Mouse (Mus musculus): ENCODE measurements around the gene Cdk5rap3. TPM values are rescaled to one million over a fixed set of nuclear protein-coding genes. Genes with fewer than 3 reads are reported as not detected.

The Cdk5rap3 gene
- polyA plus RNA-seq, 1 experiment from 2014 or later, result 49.0 TPM

DNA sequence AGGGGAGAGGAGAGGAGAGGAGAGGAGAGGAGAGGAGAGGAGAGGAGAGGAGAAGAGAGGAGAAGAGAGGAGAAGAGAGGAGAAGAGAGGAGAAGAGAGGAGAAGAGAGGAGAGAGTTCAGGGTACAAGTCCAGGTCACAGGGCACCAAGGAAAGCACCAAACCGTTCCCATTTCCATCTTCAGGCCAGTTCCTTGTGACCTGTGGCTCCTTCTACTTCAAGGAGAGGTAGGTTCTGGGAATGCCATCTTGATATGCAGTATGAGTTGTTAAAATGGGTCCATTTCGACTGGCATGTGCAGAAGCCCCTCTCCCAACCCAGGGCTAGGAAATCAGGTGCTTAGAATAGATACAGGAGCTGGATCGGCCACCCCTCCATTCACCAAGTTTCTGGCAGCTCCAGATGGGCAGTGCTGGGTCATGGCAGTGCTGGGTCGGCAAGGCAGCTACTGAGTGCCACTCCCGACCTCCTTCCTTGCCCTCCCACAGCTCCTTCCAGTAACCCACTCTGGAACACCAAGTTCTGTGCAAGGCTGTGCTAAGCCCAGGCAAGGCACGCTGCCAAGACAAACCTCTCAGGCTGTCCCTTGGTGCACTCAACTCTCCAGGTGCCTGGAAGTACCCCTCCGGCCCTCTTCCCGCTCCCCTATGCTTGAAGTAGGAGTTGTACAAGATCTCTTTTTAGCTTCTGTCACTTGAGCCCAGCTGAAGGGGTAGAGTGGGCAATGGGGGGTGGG is 15.2 kb upstream of the Cdk5rap3 start:
- H3K4me1 ChIP-seq, result peaks cover 97% of the 10 kb centered on the region
- no peak overlapping the region for H3K4me3 ChIP-seq
- no peaks in the 10 kb centered on the region for H3K9me3 ChIP-seq (replicated peaks)
- H3K4me2 ChIP-seq, result 0 out of 2 replicates have a peak overlapping the region, but pooled peaks have one; percentile 13
- H3K27ac ChIP-seq, result peak overlapping the region; percentile 65
- WGBS (ENCODE audit: insufficient replicate concordance), result 60% methylated on average over 8 of the region's 8 CpGs
- H3K36me3 ChIP-seq, result peaks cover 15% of the 10 kb centered on the region
- H3K9ac ChIP-seq, result peak overlapping the region; percentile 12; the same call in 1 of the 2 replicates
- peaks cover 15% of the 10 kb centered on the region for H3K27me3 ChIP-seq (replicated peaks)
- ATAC-seq, result no peak

DNA sequence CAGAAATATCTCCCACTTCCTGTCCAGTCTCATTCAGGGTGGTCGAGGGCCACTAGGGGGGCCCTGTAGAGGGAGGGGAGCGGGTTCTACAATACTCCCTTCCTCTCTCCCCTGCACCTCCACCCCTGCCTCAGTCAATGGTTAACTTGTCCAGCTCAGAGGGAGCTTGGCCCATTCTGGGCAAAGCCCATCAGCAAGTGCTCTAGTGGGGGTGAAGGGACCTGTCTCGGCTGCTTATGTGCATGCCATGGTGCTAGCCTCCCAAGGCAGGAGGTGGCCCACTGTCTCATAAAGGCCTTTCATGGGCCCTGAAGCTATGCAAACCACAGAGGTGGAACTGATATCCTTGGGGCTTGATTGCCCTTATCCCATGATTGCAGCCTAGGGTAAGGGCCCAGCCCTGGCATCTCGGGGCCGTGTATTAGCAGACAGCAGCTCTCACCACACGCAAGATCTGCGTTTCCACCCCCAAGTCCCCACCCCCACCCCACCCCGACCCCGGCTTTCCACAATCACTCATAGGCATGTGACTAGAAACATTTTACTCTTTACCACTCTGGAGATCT is 13.6 kb upstream of the Cdk5rap3 start:
- 29% methylated on average over 9 of the region's 9 CpGs for WGBS (ENCODE audit: insufficient replicate concordance)
- ATAC-seq, result peak; percentile 59
- no peaks in the 10 kb centered on the region for H3K36me3 ChIP-seq
- peaks cover 97% of the 10 kb centered on the region for H3K4me1 ChIP-seq
- H3K9me3 ChIP-seq (replicated peaks), result no peaks in the 10 kb centered on the region
- H3K27ac ChIP-seq, result peak overlapping the region; percentile 95
- peak overlapping the region; percentile 54 for H3K9ac ChIP-seq
- peaks cover 15% of the 10 kb centered on the region for H3K27me3 ChIP-seq (replicated peaks)
- no peak overlapping the region for H3K4me3 ChIP-seq
- peak overlapping the region; percentile 50 for H3K4me2 ChIP-seq

- Histone ChIP-seq H3K27me3 (replicated peaks) (peaks cover 15% of the 10 kb centered on the region), H3K27ac (peak overlapping the region; percentile 95), H3K4me2 (peak overlapping the region; percentile 50), H3K4me3 (no peak overlapping the region), H3K36me3 (no peaks in the 10 kb centered on the region), H3K9ac (peak overlapping the region; percentile 54), H3K9me3 (replicated peaks) (no peaks in the 10 kb centered on the region), H3K4me1 (peaks cover 97% of the 10 kb centered on the region)
- no peak for ATAC-seq
- 43% methylated on average over 13 of the region's 13 CpGs for WGBS (ENCODE audit: insufficient replicate concordance)
Measured at GRCm38 (mm10) chr11:96929096-96929765, 12.9 kb upstream of the Cdk5rap3 start.

GRCm38 (mm10) chr11:96928691-96929090 is 12.4 kb upstream of the Cdk5rap3 start:
- H3K27me3 ChIP-seq (replicated peaks), result peaks cover 15% of the 10 kb centered on the region
- peak overlapping the region; percentile 50 for H3K4me2 ChIP-seq
- WGBS (ENCODE audit: insufficient replicate concordance), result 46% methylated on average over 5 of the region's 5 CpGs
- H3K27ac ChIP-seq, result peak overlapping the region; percentile 95; the same call in 1 of the 2 replicates
- no peaks in the 10 kb centered on the region for H3K9me3 ChIP-seq (replicated peaks)
- ATAC-seq, result no peak
- no peak overlapping the region for H3K4me3 ChIP-seq
- H3K9ac ChIP-seq, result peak overlapping the region; percentile 49
- no peaks in the 10 kb centered on the region for H3K36me3 ChIP-seq
- H3K4me1 ChIP-seq, result peaks cover 97% of the 10 kb centered on the region

- 74% methylated on average over 2 of the region's 2 CpGs for WGBS (ENCODE audit: insufficient replicate concordance)
- Histone ChIP-seq H3K27ac (peak within 1 kb of the TSS; percentile 95), H3K4me3 (no peak within 1 kb of the TSS), H3K4me2 (peak within 1 kb of the TSS; percentile 50), H3K9me3 (replicated peaks) (no peaks in the 10 kb centered on the region), H3K4me1 (peaks cover 91% of the 10 kb centered on the region), H3K36me3 (no peaks in the 10 kb centered on the region), H3K9ac (peak within 1 kb of the TSS; percentile 49), H3K27me3 (replicated peaks) (peaks cover 19% of the 10 kb centered on the region)
- ATAC-seq, result no peak
Measured at GRCm38 (mm10) chr11:96928088-96928487, 11.8 kb upstream of the Cdk5rap3 start, which contains the start of gene Prr15l. Gene Prr15l, plus strand, starts transcription at chr11:96928104.

- H3K27me3 ChIP-seq (replicated peaks), result peaks cover 19% of the 10 kb centered on the region
- peak; percentile 92 for ATAC-seq
- H3K4me1 ChIP-seq, result peaks cover 78% of the 10 kb centered on the region
- peak overlapping the region; percentile 35 for H3K4me2 ChIP-seq
- WGBS (ENCODE audit: insufficient replicate concordance), result 23% methylated on average over 5 of the region's 5 CpGs
- peak overlapping the region; percentile 95 for H3K27ac ChIP-seq
- H3K36me3 ChIP-seq, result no peaks in the 10 kb centered on the region
- 0 out of 2 replicates have a peak overlapping the region, but pooled peaks have one; percentile 61 for H3K9ac ChIP-seq
- no peak overlapping the region for H3K4me3 ChIP-seq
- no peaks in the 10 kb centered on the region for H3K9me3 ChIP-seq (replicated peaks)
Measured at GRCm38 (mm10) chr11:96926587-96926986, 10.3 kb upstream of the Cdk5rap3 start.

DNA sequence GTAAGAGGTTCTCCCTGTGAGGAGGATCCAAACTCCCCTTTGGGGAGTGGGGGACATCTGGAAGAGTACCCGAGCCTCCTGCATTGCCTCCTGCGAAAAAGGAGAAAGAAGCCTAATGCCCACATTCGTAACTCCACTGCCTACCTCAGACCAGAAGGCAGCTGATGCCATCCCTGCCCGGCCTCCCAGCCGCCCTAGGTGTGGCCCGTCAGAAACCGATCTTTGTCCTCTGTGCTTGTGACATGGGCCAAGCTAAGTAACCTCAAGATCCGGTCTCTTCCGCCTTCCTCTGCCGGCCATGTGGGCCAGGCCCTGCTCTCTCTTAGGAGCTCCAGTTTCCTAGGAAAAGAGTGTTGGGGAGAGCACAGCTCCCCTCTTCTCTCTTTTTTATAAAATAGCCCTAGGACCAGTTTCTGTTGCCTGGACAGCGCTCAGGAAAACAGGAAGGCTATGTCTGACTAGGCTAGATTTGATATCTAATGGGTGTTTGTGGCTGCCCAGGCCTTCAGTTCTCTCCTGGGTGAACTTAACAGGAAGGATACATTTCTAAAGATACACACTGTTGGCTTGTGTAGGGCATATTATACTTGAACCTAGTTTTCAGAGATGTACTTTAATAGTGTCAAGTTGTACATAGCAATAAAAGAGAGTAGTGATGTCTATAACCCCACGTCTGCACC is 9.3 kb upstream of the Cdk5rap3 start:
- peaks cover 72% of the 10 kb centered on the region for H3K4me1 ChIP-seq
- H3K4me3 ChIP-seq, result no peak overlapping the region
- H3K4me2 ChIP-seq, result peak overlapping the region; percentile 35
- no peaks in the 10 kb centered on the region for H3K36me3 ChIP-seq
- peaks cover 25% of the 10 kb centered on the region for H3K27me3 ChIP-seq (replicated peaks)
- ATAC-seq, result peak; percentile 44; the same call in 1 of the 2 replicates
- peak overlapping the region; percentile 61 for H3K9ac ChIP-seq
- no peaks in the 10 kb centered on the region for H3K9me3 ChIP-seq (replicated peaks)
- H3K27ac ChIP-seq, result peak overlapping the region; percentile 95
- 50% methylated on average over 12 of the region's 12 CpGs for WGBS (ENCODE audit: insufficient replicate concordance)

DNA sequence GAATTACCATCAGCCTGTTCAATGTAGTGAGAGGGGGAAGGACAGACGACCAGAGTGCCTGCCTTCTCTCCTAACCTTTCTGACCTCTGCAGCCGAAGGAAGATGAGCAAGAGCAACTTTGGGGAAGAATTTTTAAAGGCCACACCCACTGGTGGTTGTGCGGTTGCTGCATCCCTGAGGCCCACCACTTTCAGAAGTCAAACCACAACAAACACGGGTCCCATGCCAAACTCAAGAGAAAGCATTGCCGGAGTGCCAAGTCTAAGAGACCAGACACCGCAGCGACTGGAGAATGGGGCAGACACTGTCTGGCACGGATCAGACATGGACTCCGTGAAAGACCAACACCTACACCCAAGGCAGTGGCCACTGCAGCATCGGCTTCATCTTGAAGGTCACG is 8.6 kb upstream of the Cdk5rap3 start:
- Histone ChIP-seq H3K4me3 (no peak overlapping the region), H3K9me3 (replicated peaks) (no peaks in the 10 kb centered on the region), H3K27me3 (replicated peaks) (peaks cover 27% of the 10 kb centered on the region), H3K9ac (peak overlapping the region; percentile 61; the same call in 1 of the 2 replicates), H3K27ac (peak overlapping the region; percentile 95), H3K36me3 (no peaks in the 10 kb centered on the region), H3K4me1 (peaks cover 72% of the 10 kb centered on the region), H3K4me2 (peak overlapping the region; percentile 35)
- ATAC-seq, result no peak
- 35% methylated on average over 11 of the region's 11 CpGs for WGBS (ENCODE audit: insufficient replicate concordance)

- no peak for ATAC-seq
- H3K9ac ChIP-seq, result peak overlapping the region; percentile 52
- peak overlapping the region; percentile 92 for H3K27ac ChIP-seq
- peaks cover 59% of the 10 kb centered on the region for H3K4me1 ChIP-seq
- no peaks in the 10 kb centered on the region for H3K9me3 ChIP-seq (replicated peaks)
- WGBS (ENCODE audit: insufficient replicate concordance), result 36% methylated on average over 6 of the region's 6 CpGs
- H3K27me3 ChIP-seq (replicated peaks), result 0 out of 2 replicates have a peak, but pooled peaks cover 13% of the 10 kb centered on the region
- H3K4me3 ChIP-seq, result no peak overlapping the region
- no peaks in the 10 kb centered on the region for H3K36me3 ChIP-seq
- peak overlapping the region; percentile 16 for H3K4me2 ChIP-seq
Measured at GRCm38 (mm10) chr11:96919003-96919402, 2.7 kb upstream of the Cdk5rap3 start.

- 26% methylated on average over 6 of the region's 6 CpGs for WGBS (ENCODE audit: insufficient replicate concordance)
- ATAC-seq, result peak; percentile 84
- Histone ChIP-seq H3K9ac (peak overlapping the region; percentile 69), H3K27me3 (replicated peaks) (0 out of 2 replicates have a peak, but pooled peaks cover 8% of the 10 kb centered on the region), H3K27ac (peak overlapping the region; percentile 92), H3K36me3 (peaks cover 7% of the 10 kb centered on the region; the same call in 1 of the 2 replicates), H3K9me3 (replicated peaks) (no peaks in the 10 kb centered on the region), H3K4me1 (peaks cover 61% of the 10 kb centered on the region), H3K4me3 (peak overlapping the region; percentile 26), H3K4me2 (peak overlapping the region; percentile 57)
Measured at GRCm38 (mm10) chr11:96917415-96917814, 1.1 kb upstream of the Cdk5rap3 start.

DNA sequence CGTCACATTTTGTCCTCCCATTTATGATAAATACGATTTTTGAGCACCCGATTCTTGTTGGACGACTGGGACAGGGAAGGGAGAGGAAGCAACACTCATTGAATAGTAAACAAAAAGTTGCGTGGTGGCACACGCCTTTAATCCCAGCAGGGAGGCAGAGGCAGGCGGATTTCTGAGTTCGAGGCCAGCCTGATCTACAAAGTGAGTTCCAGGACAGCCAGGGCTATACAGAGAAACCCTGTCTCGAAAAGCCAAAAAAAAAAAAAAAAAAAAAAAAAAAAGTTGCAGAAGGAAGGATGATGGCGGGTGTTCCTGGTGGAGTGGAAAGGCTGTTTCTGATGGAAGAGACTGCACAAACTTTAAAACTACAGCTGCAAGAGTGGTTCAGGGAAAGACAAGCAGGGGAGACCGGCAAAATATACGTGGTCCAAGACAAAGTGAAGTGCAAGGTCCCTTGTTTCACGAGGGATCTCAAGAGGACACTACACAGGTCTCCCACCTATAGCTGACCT is 645 bp upstream of the Cdk5rap3 start:
- 17% methylated on average over 13 of the region's 13 CpGs for WGBS (ENCODE audit: insufficient replicate concordance)
- 0 out of 2 replicates have a peak, but pooled peaks have one; percentile 0 for ATAC-seq
- H3K4me2 ChIP-seq, result peak overlapping the region; percentile 57
- peaks cover 61% of the 10 kb centered on the region for H3K4me1 ChIP-seq
- H3K9me3 ChIP-seq (replicated peaks), result no peaks in the 10 kb centered on the region
- peak overlapping the region; percentile 26 for H3K4me3 ChIP-seq
- peaks cover 10% of the 10 kb centered on the region for H3K36me3 ChIP-seq
- peak overlapping the region; percentile 69 for H3K9ac ChIP-seq
- H3K27me3 ChIP-seq (replicated peaks), result 0 out of 2 replicates have a peak, but pooled peaks cover 8% of the 10 kb centered on the region
- peak overlapping the region; percentile 92 for H3K27ac ChIP-seq

Measured in liver, embryonic 12.5 days (tissue).